Mouse (Mus musculus): ENCODE data around the gene Dnmt3c.

GRCm38 (mm10) chr2:153724424-153724823, 28.0 kb downstream of the Dnmt3c start:
- no peak for TF ChIP-seq MAZ (IDR thresholded peaks at IDR 0.05; ENCODE audit: low read depth, low read length)
- TF ChIP-seq MEF2A (IDR thresholded peaks at IDR 0.05; ENCODE audit: borderline replicate concordance, low read depth, low read length): no peak
- TF ChIP-seq KAT2A (IDR thresholded peaks at IDR 0.05; ENCODE audit: insufficient replicate concordance, low read length): no peak
- no peak for TF ChIP-seq CTCF (conservative IDR thresholded peaks at IDR 0.05 in 1 of 2, IDR thresholded peaks at IDR 0.05 in 1 of 2; ENCODE audit: low read depth in 2 of 2, low read length in 2 of 2)
- no peak for TF ChIP-seq MAFK (IDR thresholded peaks at IDR 0.05; ENCODE audit: insufficient replicate concordance, low read length)
- TF ChIP-seq SIN3A (IDR thresholded peaks at IDR 0.05; ENCODE audit: low read length): no peak

All from CH12.LX (cell line).